Mouse (Mus musculus) lung, adult 2 months (tissue): Measurements from ENCODE around the gene 1700003E16Rik.

Experiments
- CTCF ChIP-seq: fragments of 200-500 bp; IDR thresholded peaks from 2 replicates; pipeline ENCODE4 v1.5.1; 2011; ENCODE audit warnings: mild to moderate bottlenecking, low read length, control low read depth; ENCODE audit not compliant: insufficient read depth
- POLR2A ChIP-seq: fragments of 200-500 bp; IDR thresholded peaks from 2 replicates; pipeline ENCODE4 v1.6.1; 2011; ENCODE audit warnings: low read depth, mild to moderate bottlenecking, control low read depth, low read length, borderline replicate concordance; ENCODE audit errors: extremely low read depth

GRCm38 (mm10) chr6:83166243-83166630 lies 10.0 kb downstream of the 1700003E16Rik start:
- TF ChIP-seq CTCF (no peak), POLR2A (no peak)
